Mouse (Mus musculus): ENCODE results near the gene Ang2.

DNA sequence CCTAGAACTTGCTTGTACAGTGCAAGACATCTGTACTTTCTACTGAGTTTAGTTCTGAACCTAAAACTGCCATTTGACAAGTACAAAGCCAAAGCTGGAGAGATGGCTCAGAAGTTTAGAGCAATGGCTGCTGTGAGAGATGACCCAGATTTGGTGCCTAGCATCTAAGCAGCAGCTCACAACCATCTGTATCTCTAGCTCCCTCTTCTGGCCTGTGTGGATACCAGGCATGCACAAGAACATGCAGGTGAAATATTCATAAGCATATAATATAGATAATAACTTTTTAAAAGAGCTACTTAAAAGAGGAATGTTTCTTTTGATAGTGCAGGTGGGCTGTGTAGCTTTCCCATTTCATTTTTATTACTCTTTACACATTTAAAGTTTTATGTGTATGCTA is 42.0 kb upstream of the Ang2 start:
- peak; percentile 50; the same call in 1 of the 2 replicates for TF ChIP-seq CTCF (IDR thresholded peaks at IDR 0.05; ENCODE audit: extremely low read depth, insufficient read depth, insufficient read length, insufficient replicate concordance)
- TF ChIP-seq POLR2A (IDR thresholded peaks at IDR 0.05; ENCODE audit: low read depth, low read length): no peak

Data from spleen, adult 2 months (tissue).